In the genomic region with DNA sequence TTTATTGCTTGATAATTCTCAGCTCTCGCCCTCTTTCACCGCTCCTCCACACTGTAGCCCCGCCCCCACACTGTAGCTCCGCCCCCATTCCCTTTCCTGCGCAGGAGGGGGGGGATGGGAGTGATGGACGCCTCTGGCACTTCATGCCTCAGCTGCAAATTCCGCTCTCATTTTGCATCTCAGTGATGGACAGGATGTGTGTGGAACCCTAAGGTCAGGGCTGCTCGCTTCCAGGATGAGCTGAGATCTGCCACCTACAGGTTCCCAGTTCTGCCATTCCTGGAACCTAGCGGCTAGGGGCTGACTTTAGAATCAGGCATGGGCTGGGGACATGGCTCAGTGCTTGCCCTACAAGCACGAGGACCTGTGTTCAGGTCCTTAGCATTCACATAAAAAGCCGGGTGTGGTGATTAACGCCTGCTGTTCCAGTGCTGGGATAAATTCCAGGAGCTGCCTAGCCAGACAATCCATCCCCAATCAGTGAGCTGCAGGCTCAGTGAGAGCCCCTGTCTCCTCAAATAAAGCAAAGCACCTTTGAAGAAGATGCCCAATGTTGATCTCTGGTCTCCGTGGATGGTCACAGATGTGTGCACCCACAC, we compare ENCODE assay signal across 9 mouse cellular contexts. TPM values are rescaled to one million over a fixed set of nuclear protein-coding genes. Genes with fewer than 3 reads are reported as not detected.
DNase-seq lines count a peak whose midpoint lies in the region; ATAC-seq and TF ChIP-seq lines count a peak whose summit lies in the region.
"Had no signal": no experiment of that assay in that cellular context is flagged by ENCODE, and none has a peak within 500 bp of the region (broad histone marks: within the 10 kb centered on the region; RNA-seq: fewer than 3 reads in every experiment).

No protein-coding gene starts in this region.

- 14% methylated on average over 13 of the region's 13 CpGs for WGBS in kidney, adult 2 months
- 9% methylated on average over 13 of the region's 13 CpGs for WGBS in embryonic facial prominence, embryonic 11.5 days
- 9% methylated on average over 13 of the region's 13 CpGs for WGBS in intestine, embryonic 15.5 days
- WGBS in midbrain, embryonic 16.5 days = 8% methylated on average over 13 of the region's 13 CpGs

- TF ChIP-seq CTCF in kidney, adult 2 months (conservative IDR thresholded peaks at IDR 0.05; ENCODE audit: insufficient read depth, insufficient read length, low read depth, low read length) = no peak

- H3K9me3 ChIP-seq in embryonic facial prominence, embryonic 11.5 days (replicated peaks; ENCODE audit: control insufficient read depth, low read length) = no peaks in the 10 kb centered on the region
- H3K9me3 ChIP-seq in intestine, embryonic 15.5 days = no peaks in the 10 kb centered on the region
- H3K9me3 ChIP-seq in midbrain, embryonic 16.5 days (replicated peaks; ENCODE audit: control insufficient read depth, low read length, poor library complexity, severe bottlenecking) = no peaks in the 10 kb centered on the region

- H3K4me2 ChIP-seq in embryonic facial prominence, embryonic 11.5 days (ENCODE audit: low read depth, low read length) = no peak overlapping the region
- peak overlapping the region; percentile 47; the same call in 1 of the 2 replicates for H3K4me2 ChIP-seq in intestine, embryonic 15.5 days (replicated peaks)
- peak overlapping the region; percentile 25 for H3K4me2 ChIP-seq in midbrain, embryonic 16.5 days (ENCODE audit: low read length)

- no peak overlapping the region for H3K4me3 ChIP-seq in kidney, adult 2 months (ENCODE audit: insufficient read depth, low read depth, low read length)
- no peak overlapping the region for H3K4me3 ChIP-seq in embryonic facial prominence, embryonic 11.5 days (ENCODE audit: low read depth, low read length)
- H3K4me3 ChIP-seq in intestine, embryonic 15.5 days (replicated peaks) = no peak overlapping the region
- H3K4me3 ChIP-seq in midbrain, embryonic 16.5 days (ENCODE audit: low read depth, low read length) = no peak overlapping the region

- no peak overlapping the region for H3K9ac ChIP-seq in embryonic facial prominence, embryonic 11.5 days (replicated peaks; ENCODE audit: low read length)
- no peak overlapping the region for H3K9ac ChIP-seq in intestine, embryonic 15.5 days
- no peak overlapping the region for H3K9ac ChIP-seq in midbrain, embryonic 16.5 days (ENCODE audit: low read depth, low read length)

- no peaks in the 10 kb centered on the region for H3K36me3 ChIP-seq in kidney, adult 2 months (ENCODE audit: control insufficient read depth, insufficient read depth, low read length)
- no peaks in the 10 kb centered on the region for H3K36me3 ChIP-seq in embryonic facial prominence, embryonic 11.5 days (replicated peaks; ENCODE audit: control insufficient read depth, insufficient read depth, low read depth, low read length)
- no peaks in the 10 kb centered on the region for H3K36me3 ChIP-seq in intestine, embryonic 15.5 days
- H3K36me3 ChIP-seq in midbrain, embryonic 16.5 days (ENCODE audit: control insufficient read depth, insufficient read depth, low read length) = no peaks in the 10 kb centered on the region

- ATAC-seq in embryonic facial prominence, embryonic 11.5 days (replicated peaks; ENCODE audit: insufficient number of reproducible peaks, low FRiP score, low TSS enrichment, low read depth) = no peak
- ATAC-seq in intestine, embryonic 15.5 days = peak; percentile 37; the same call in 1 of the 2 replicates
- ATAC-seq in midbrain, embryonic 16.5 days = no peak
- ATAC-seq: Patski had no signal

- DNase-seq in kidney, adult 2 months = peak; percentile 52
- no peak for DNase-seq in kidney, adult 11 months
- DNase-seq in embryonic facial prominence, embryonic 11.5 days (ENCODE audit: low spot score) = peak; percentile 76
- no peak for DNase-seq in spleen, adult 18-20 months
- no peak for DNase-seq in layer of hippocampus, adult 8-10 months (ENCODE audit: low spot score in 2 of 2)
- DNase-seq in gastrocnemius, postnatal 25 days = no peak

- H3K27me3 ChIP-seq in kidney, adult 2 months (replicated peaks; ENCODE audit: control insufficient read depth, insufficient read depth, low read length) = no peaks in the 10 kb centered on the region
- no peaks in the 10 kb centered on the region for H3K27me3 ChIP-seq in embryonic facial prominence, embryonic 11.5 days (ENCODE audit: control insufficient read depth, insufficient read depth, low read length)
- H3K27me3 ChIP-seq in intestine, embryonic 15.5 days (replicated peaks) = 0 out of 2 replicates have a peak, but pooled peaks cover 6% of the 10 kb centered on the region
- no peaks in the 10 kb centered on the region for H3K27me3 ChIP-seq in midbrain, embryonic 16.5 days (ENCODE audit: control insufficient read depth, insufficient read depth, low read depth, low read length)

- no peaks in the 10 kb centered on the region for H3K4me1 ChIP-seq in kidney, adult 2 months (ENCODE audit: control insufficient read depth, insufficient read depth, low read length)
- no peaks in the 10 kb centered on the region for H3K4me1 ChIP-seq in embryonic facial prominence, embryonic 11.5 days (ENCODE audit: control insufficient read depth, insufficient read depth, low read length)
- peaks cover 12% of the 10 kb centered on the region for H3K4me1 ChIP-seq in intestine, embryonic 15.5 days (replicated peaks)
- peaks cover 20% of the 10 kb centered on the region for H3K4me1 ChIP-seq in midbrain, embryonic 16.5 days (ENCODE audit: control insufficient read depth, insufficient read depth, low read length)

- H3K27ac ChIP-seq in kidney, adult 2 months (ENCODE audit: insufficient read depth, low read depth, low read length) = no peak overlapping the region
- no peak overlapping the region for H3K27ac ChIP-seq in embryonic facial prominence, embryonic 11.5 days (replicated peaks; ENCODE audit: low read depth, low read length)
- no peak overlapping the region for H3K27ac ChIP-seq in intestine, embryonic 15.5 days
- peak overlapping the region; percentile 61 for H3K27ac ChIP-seq in midbrain, embryonic 16.5 days (ENCODE audit: low read length)

- no peak for TF ChIP-seq POLR2A in kidney, adult 2 months (IDR thresholded peaks at IDR 0.05; ENCODE audit: low read depth, low read length)

RNA-seq across cellular contexts. Expression of a gene that starts 47.4 kb away (rescaled TPM):
- 14.9 and 16.8 TPM in 2 replicates for polyA plus RNA-seq in kidney, adult 2 months (2012; rRNA removed)
- polyA plus RNA-seq in embryonic facial prominence, embryonic 11.5 days (2014; fragmentation: Nextera tagmentation; extraction: Ambion mirVana) = 15.4 and 16.7 TPM in 2 replicates
- 9.6 TPM in 2 replicates for polyA plus RNA-seq in intestine, embryonic 15.5 days (2015; fragmentation: Nextera tagmentation; extraction: Ambion mirVana)
- 28.1 and 31.6 TPM in 2 replicates for polyA plus RNA-seq in midbrain, embryonic 16.5 days (2015; fragmentation: Nextera tagmentation; extraction: Ambion mirVana)
- 10 to 100 TPM; 69.4 to 83.2 (median 76.7) TPM for total RNA-seq in layer of hippocampus, adult 8-10 months (2022)
- total RNA-seq in gastrocnemius, postnatal 25 days (2021) = 10 to 100 TPM; 17.2 to 18.2 TPM

Comparison
In these comparisons a context has a peak if more than half of its experiments do, and no peak if none do; other contexts are left out.
1. DNase-seq: peak in kidney, adult 2 months (single experiment) and embryonic facial prominence, embryonic 11.5 days (single experiment); none in kidney, adult 11 months (single experiment), spleen, adult 18-20 months (0 of 2), layer of hippocampus, adult 8-10 months (0 of 2) and gastrocnemius, postnatal 25 days (single experiment).